Mouse (Mus musculus) hindbrain, embryonic 14.5 days (tissue): ENCODE measurements at regions not wholly inside any gene's neighbourhood (a gene's known extent, or its start where the extent isn't known, plus 50 kb on each side); places are given as distances from the start of the nearest gene placed in this dataset.

Experiments
- ATAC-seq: fragments of 200-750 bp; cut with Nextera tagmentation; 2 replicates; pipeline ENCODE4 v1.8.0; 2017; ENCODE audit warnings: moderate number of reproducible peaks, mild to moderate bottlenecking, moderate TSS enrichment, moderate library complexity; ENCODE audit not compliant: low FRiP score
- DNase-seq: peaks from one replicate; pipeline ENCODE4 v3.0.0-alpha.2; 2015; ENCODE audit warnings: low spot score
- H3K27ac ChIP-seq: fragments of 300-500 bp; sonication (generic); 2 replicates; pipeline ENCODE4 v1.5.1; 2014; ENCODE audit warnings: mild to moderate bottlenecking, moderate library complexity
- H3K27me3 ChIP-seq: fragments of 300-500 bp; sonication (generic); 2 replicates; pipeline ENCODE4 v1.6.1; 2014; ENCODE audit warnings: mild to moderate bottlenecking, low read length, mixed read lengths; ENCODE audit not compliant: control insufficient read depth, insufficient read depth
- H3K36me3 ChIP-seq: fragments of 300-500 bp; sonication (generic); replicated peaks from 2 replicates; pipeline ENCODE4 v1.6.1; 2014; ENCODE audit not compliant: control insufficient read depth, insufficient read depth
- H3K4me1 ChIP-seq: fragments of 300-500 bp; sonication (generic); replicated peaks from 2 replicates; pipeline ENCODE4 v1.6.1; 2014; ENCODE audit warnings: antibody characterized with exemption, low read length, mixed read lengths; ENCODE audit not compliant: control insufficient read depth, insufficient read depth
- H3K4me2 ChIP-seq: fragments of 300-500 bp; sonication (generic); replicated peaks from 2 replicates; pipeline ENCODE4 v1.6.1; 2014; ENCODE audit warnings: mild to moderate bottlenecking, moderate library complexity
- H3K4me3 ChIP-seq: fragments of 300-500 bp; sonication (generic); replicated peaks from 2 replicates; pipeline ENCODE4 v1.5.1; 2014; ENCODE audit warnings: mild to moderate bottlenecking, low read length
- H3K9ac ChIP-seq: fragments of 300-500 bp; sonication (generic); 2 replicates; pipeline ENCODE4 v1.6.1; 2014
- H3K9me3 ChIP-seq: fragments of 300-500 bp; sonication (generic); 2 replicates; pipeline ENCODE4 v1.6.1; 2016; ENCODE audit warnings: low read length; ENCODE audit not compliant: control insufficient read depth
- WGBS: fragments of 180-500 bp; shearing (Covaris S2); extraction: QIAGEN DNeasy Blood & Tissue Kit; methylation state at CpG from one replicate; pipeline ENCODE4 v1.1.7; 2014; 5-methylcytosine and 5-hydroxymethylcytosine counted together

GRCm38 (mm10) chr15:40223272-40223671, 89.1 kb downstream of the 9330182O14Rik start:
- DNase-seq (no peak), ATAC-seq (no peak)
- H3K27ac ChIP-seq = no peak overlapping the region
- no peak overlapping the region for H3K9ac ChIP-seq
- no peak overlapping the region for H3K4me3 ChIP-seq
- H3K4me1 ChIP-seq = 0 out of 2 replicates have a peak, but pooled peaks cover 5% of the 10 kb centered on the region
- no peak overlapping the region for H3K4me2 ChIP-seq
- no peaks in the 10 kb centered on the region for H3K9me3 ChIP-seq
- H3K27me3 ChIP-seq = no peaks in the 10 kb centered on the region
- WGBS = 92% methylated on average over 3 of the region's 3 CpGs
- H3K36me3 ChIP-seq = no peaks in the 10 kb centered on the region

GRCm38 (mm10) chr15:40241764-40242163, 107.6 kb downstream of the 9330182O14Rik start:
- Histone ChIP-seq H3K9ac (no peak overlapping the region), H3K9me3 (no peaks in the 10 kb centered on the region), H3K4me3 (no peak overlapping the region), H3K36me3 (no peaks in the 10 kb centered on the region), H3K27me3 (no peaks in the 10 kb centered on the region), H3K4me1 (no peaks in the 10 kb centered on the region), H3K4me2 (no peak overlapping the region), H3K27ac (no peak overlapping the region)
- DNase-seq (no peak), ATAC-seq (no peak)
- 71% methylated on average over 4 of the region's 4 CpGs for WGBS

GRCm38 (mm10) chr15:40248966-40249365, 114.8 kb downstream of the 9330182O14Rik start:
- Histone ChIP-seq H3K27me3 (no peaks in the 10 kb centered on the region), H3K36me3 (no peaks in the 10 kb centered on the region), H3K27ac (no peak overlapping the region), H3K9me3 (no peaks in the 10 kb centered on the region), H3K9ac (no peak overlapping the region), H3K4me2 (no peak overlapping the region), H3K4me3 (no peak overlapping the region), H3K4me1 (no peaks in the 10 kb centered on the region)
- ATAC-seq (no peak), DNase-seq (no peak)
- WGBS = 87% methylated on average over 4 of the region's 4 CpGs

GRCm38 (mm10) chr15:40259433-40259832, 125.3 kb downstream of the 9330182O14Rik start:
- no peaks in the 10 kb centered on the region for H3K9me3 ChIP-seq
- H3K36me3 ChIP-seq = no peaks in the 10 kb centered on the region
- no peak overlapping the region for H3K27ac ChIP-seq
- WGBS = 70% methylated on average over 5 of the region's 5 CpGs
- ATAC-seq (no peak), DNase-seq (no peak)
- H3K4me1 ChIP-seq = no peaks in the 10 kb centered on the region
- H3K4me3 ChIP-seq = no peak overlapping the region
- H3K9ac ChIP-seq = no peak overlapping the region
- H3K4me2 ChIP-seq = no peak overlapping the region
- no peaks in the 10 kb centered on the region for H3K27me3 ChIP-seq

GRCm38 (mm10) chr15:40279021-40279420, 144.9 kb downstream of the 9330182O14Rik start:
- no peak overlapping the region for H3K4me3 ChIP-seq
- DNase-seq (no peak), ATAC-seq (no peak)
- H3K9me3 ChIP-seq = no peaks in the 10 kb centered on the region
- no peaks in the 10 kb centered on the region for H3K36me3 ChIP-seq
- no peaks in the 10 kb centered on the region for H3K27me3 ChIP-seq
- 65% methylated on average over 1 of the region's 1 CpGs for WGBS
- H3K4me2 ChIP-seq = no peak overlapping the region
- no peak overlapping the region for H3K27ac ChIP-seq
- no peak overlapping the region for H3K9ac ChIP-seq
- H3K4me1 ChIP-seq = no peaks in the 10 kb centered on the region

GRCm38 (mm10) chr15:40280551-40280950, 146.4 kb downstream of the 9330182O14Rik start:
- Histone ChIP-seq H3K27me3 (no peaks in the 10 kb centered on the region), H3K4me1 (no peaks in the 10 kb centered on the region), H3K36me3 (no peaks in the 10 kb centered on the region), H3K4me3 (no peak overlapping the region), H3K4me2 (no peak overlapping the region), H3K27ac (no peak overlapping the region), H3K9ac (no peak overlapping the region), H3K9me3 (no peaks in the 10 kb centered on the region)
- DNase-seq = no peak
- no peak for ATAC-seq

GRCm38 (mm10) chr15:40281078-40281720, 147.0 kb downstream of the 9330182O14Rik start:
- no peaks in the 10 kb centered on the region for H3K4me1 ChIP-seq
- no peak overlapping the region for H3K4me2 ChIP-seq
- 88% methylated on average over 1 of the region's 1 CpGs for WGBS
- H3K36me3 ChIP-seq = no peaks in the 10 kb centered on the region
- no peak overlapping the region for H3K27ac ChIP-seq
- ATAC-seq = no peak
- DNase-seq = no peak
- no peak overlapping the region for H3K9ac ChIP-seq
- no peak overlapping the region for H3K4me3 ChIP-seq
- H3K9me3 ChIP-seq = peaks cover 5% of the 10 kb centered on the region; the same call in 1 of the 2 replicates
- H3K27me3 ChIP-seq = no peaks in the 10 kb centered on the region

GRCm38 (mm10) chr15:40291602-40292001, 157.4 kb downstream of the 9330182O14Rik start:
- Histone ChIP-seq H3K4me3 (no peak overlapping the region), H3K9me3 (peaks cover under 1% of the 10 kb centered on the region; the same call in 1 of the 2 replicates), H3K36me3 (no peaks in the 10 kb centered on the region), H3K9ac (no peak overlapping the region), H3K27ac (no peak overlapping the region), H3K27me3 (no peaks in the 10 kb centered on the region), H3K4me1 (no peaks in the 10 kb centered on the region), H3K4me2 (no peak overlapping the region)
- DNase-seq = no peak
- ATAC-seq = no peak
- 79% methylated on average over 1 of the region's 1 CpGs for WGBS

- H3K4me3 ChIP-seq = no peak overlapping the region
These were observed 178.1 kb downstream of the 9330182O14Rik start for GRCm38 (mm10) chr15:40312226-40312625.

GRCm38 (mm10) chr15:40339746-40340145, 205.6 kb downstream of the 9330182O14Rik start:
- no peak overlapping the region for H3K4me3 ChIP-seq
- no peaks in the 10 kb centered on the region for H3K27me3 ChIP-seq
- 77% methylated on average over 2 of the region's 2 CpGs for WGBS
- no peak for ATAC-seq
- no peaks in the 10 kb centered on the region for H3K9me3 ChIP-seq
- no peaks in the 10 kb centered on the region for H3K36me3 ChIP-seq
- H3K9ac ChIP-seq = no peak overlapping the region
- no peak overlapping the region for H3K4me2 ChIP-seq
- H3K4me1 ChIP-seq = no peaks in the 10 kb centered on the region
- no peak overlapping the region for H3K27ac ChIP-seq
- no peak for DNase-seq

More at GRCm38 (mm10) chr15:40312226-40312625, 178.1 kb downstream of the 9330182O14Rik start:
- no peaks in the 10 kb centered on the region for H3K36me3 ChIP-seq
- no peak overlapping the region for H3K9ac ChIP-seq
- no peak overlapping the region for H3K4me2 ChIP-seq
- ATAC-seq (no peak), DNase-seq (no peak)
- no peaks in the 10 kb centered on the region for H3K27me3 ChIP-seq
- H3K9me3 ChIP-seq = no peaks in the 10 kb centered on the region
- no peaks in the 10 kb centered on the region for H3K4me1 ChIP-seq
- H3K27ac ChIP-seq = no peak overlapping the region
- 75% methylated on average over 2 of the region's 2 CpGs for WGBS
